Mouse (Mus musculus) hindbrain, postnatal 0 days (tissue): ENCODE data around the gene Srgn. TPM values are rescaled to one million over a fixed set of nuclear protein-coding genes. Genes with fewer than 3 reads are reported as not detected.
A peak's percentile ranks its signal among the peaks of the same experiment; 100 is the strongest.
"Not testable (repeated sequence)": the region's sequence is repeated elsewhere in the genome, so short reads cannot be mapped to it uniquely, and the experiment has no call there.

Experiments
- ATAC-seq: fragments of 200-750 bp; cut with Nextera tagmentation; 2 replicates; pipeline ENCODE4 v1.8.0; 2017; ENCODE audit warnings: mild to moderate bottlenecking, moderate TSS enrichment, moderate library complexity
- DNase-seq: peaks from one replicate; pipeline ENCODE4 v3.0.0-alpha.2; 2015; ENCODE audit warnings: low spot score
- H3K27ac ChIP-seq: fragments of 300-500 bp; sonication (generic); 2 replicates; pipeline ENCODE4 v1.5.1; 2014; ENCODE audit warnings: mild to moderate bottlenecking
- H3K27me3 ChIP-seq: fragments of 300-500 bp; sonication (generic); 2 replicates; pipeline ENCODE4 v1.6.1; 2014; ENCODE audit warnings: low read length, mixed read lengths; ENCODE audit not compliant: insufficient read depth
- H3K36me3 ChIP-seq: fragments of 300-500 bp; sonication (generic); 2 replicates; pipeline ENCODE4 v1.6.1; 2014; ENCODE audit warnings: low read length, mixed read lengths; ENCODE audit not compliant: insufficient read depth
- H3K4me1 ChIP-seq: fragments of 300-500 bp; sonication (generic); 2 replicates; pipeline ENCODE4 v1.6.1; 2014; ENCODE audit warnings: antibody characterized with exemption, low read length, mixed read lengths; ENCODE audit not compliant: insufficient read depth
- H3K4me2 ChIP-seq: fragments of 300-500 bp; sonication (generic); 2 replicates; pipeline ENCODE4 v1.6.1; 2014; ENCODE audit warnings: low read depth, mild to moderate bottlenecking, low read length, moderate library complexity, mixed read lengths
- H3K4me3 ChIP-seq: fragments of 300-500 bp; sonication (generic); 2 replicates; pipeline ENCODE4 v1.5.1; 2014; ENCODE audit warnings: low read length
- H3K9ac ChIP-seq: fragments of 300-500 bp; sonication (generic); replicated peaks from 2 replicates; pipeline ENCODE4 v1.6.1; 2014; ENCODE audit warnings: mild to moderate bottlenecking, low read length, moderate library complexity, mixed read lengths
- H3K9me3 ChIP-seq: fragments of 300-500 bp; sonication (generic); 2 replicates; pipeline ENCODE4 v1.6.1; 2016; ENCODE audit warnings: low read length, mixed read lengths
- CTCF ChIP-seq: IDR thresholded peaks from 2 replicates; pipeline ENCODE4 v1.5.1; 2016; ENCODE audit warnings: antibody characterized with exemption, control low read depth, low read depth
- WGBS: fragments of 180-500 bp; shearing (Covaris S2); extraction: QIAGEN DNeasy Blood & Tissue Kit; methylation state at CpG from one replicate; pipeline ENCODE4 v1.1.7; 2014; 5-methylcytosine and 5-hydroxymethylcytosine counted together
- polyA plus RNA-seq: library from polyadenylated mRNA; unstranded; fragments of >200 nt; fragmentation: Nextera tagmentation; extraction: Ambion mirVana; gene quantifications from 2 replicates; pipeline ENCODE4 v1.2.1, GENCODE M21; 2015
- total RNA-seq: library from RNA; depleted of rRNA; stranded (reverse); fragments of >200 nt; gene quantifications from 2 replicates; pipeline ENCODE4 v1.2.3, GENCODE M21; 2014; rRNA removed

Gene Srgn
- total and polyA plus RNA-seq, 2 experiments from 2014 or later, result 6.5 to 20.8 TPM

DNA sequence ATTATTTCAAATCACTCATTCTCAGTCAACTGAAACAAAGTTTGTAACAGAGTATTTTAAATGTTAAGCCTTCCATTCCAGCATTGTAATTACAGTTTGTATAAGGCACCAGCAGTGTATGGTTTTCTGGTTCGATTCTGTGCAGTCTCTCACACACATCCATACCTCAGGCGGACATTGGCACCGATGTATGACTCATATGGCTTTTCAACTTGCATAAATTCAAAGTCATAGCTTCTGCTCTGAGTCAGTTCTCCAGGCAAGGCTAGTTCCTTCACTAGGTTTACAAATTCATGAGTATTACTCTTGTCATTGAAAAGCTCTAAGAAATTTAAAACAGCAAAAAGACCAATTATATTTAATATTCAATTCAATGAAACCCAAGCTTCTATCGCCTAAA, 57.5 kb downstream of the Srgn start:
- Histone ChIP-seq H3K4me2 (no peak overlapping the region), H3K4me3 (no peak overlapping the region), H3K36me3 (no peaks in the 10 kb centered on the region), H3K27me3 (no peaks in the 10 kb centered on the region), H3K4me1 (no peaks in the 10 kb centered on the region), H3K27ac (no peak overlapping the region), H3K9me3 (no peaks in the 10 kb centered on the region), H3K9ac (no peak overlapping the region)
- ATAC-seq (no peak), DNase-seq (no peak)
- WGBS, result 95% methylated on average over 4 of the region's 4 CpGs
- TF ChIP-seq CTCF, result no peak

DNA sequence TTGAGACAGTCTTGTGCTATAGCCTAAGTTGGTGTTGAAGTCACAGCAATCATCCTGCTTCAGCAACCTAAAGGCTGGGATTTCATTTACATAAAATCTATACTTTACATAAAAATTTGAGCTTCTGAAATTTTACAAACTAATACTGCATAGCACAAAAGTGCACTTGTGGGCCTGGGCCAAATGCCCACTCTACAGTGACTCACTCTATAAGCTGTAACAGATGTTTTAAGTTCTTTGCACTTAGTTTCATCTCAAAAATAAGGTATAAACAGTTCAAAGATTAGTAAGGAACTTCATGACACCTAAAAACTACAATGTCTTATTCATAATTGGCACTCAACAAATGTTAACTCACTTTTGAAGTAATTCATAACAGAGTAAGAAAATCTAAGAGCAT, 65.9 kb downstream of the Srgn start:
- H3K4me2 ChIP-seq, result no peak overlapping the region
- no peaks in the 10 kb centered on the region for H3K9me3 ChIP-seq
- H3K9ac ChIP-seq, result no peak overlapping the region
- DNase-seq (no peak), ATAC-seq (no peak)
- H3K36me3 ChIP-seq, result peaks cover 28% of the 10 kb centered on the region
- TF ChIP-seq CTCF, result no peak
- H3K4me3 ChIP-seq, result no peak overlapping the region
- H3K27me3 ChIP-seq, result no peaks in the 10 kb centered on the region
- no peaks in the 10 kb centered on the region for H3K4me1 ChIP-seq
- H3K27ac ChIP-seq, result no peak overlapping the region

DNA sequence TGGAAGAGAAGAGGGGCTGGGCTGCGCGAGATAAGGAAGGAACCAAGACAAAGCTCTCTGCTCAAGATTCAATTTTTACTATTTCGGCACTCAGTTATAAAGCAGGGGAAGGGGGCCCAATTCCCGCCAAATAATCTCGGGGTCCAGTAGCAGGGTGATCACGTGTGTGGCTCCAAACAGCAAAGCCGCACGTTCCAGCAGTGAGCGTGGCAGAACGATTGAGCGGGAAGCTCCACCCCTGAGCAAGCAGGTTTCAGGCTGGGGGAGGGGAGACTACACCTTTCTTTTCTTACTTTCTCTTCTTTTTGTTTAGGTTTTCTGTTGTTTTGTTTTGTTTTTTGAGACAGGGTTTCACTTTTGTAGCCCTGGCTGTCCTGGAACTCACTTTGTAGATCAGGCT, 75.2 kb downstream of the Srgn start:
- not testable (repeated sequence) for ATAC-seq, H3K27ac ChIP-seq, H3K4me3 ChIP-seq, H3K4me1 ChIP-seq, H3K4me2 ChIP-seq, H3K27me3 ChIP-seq, H3K9ac ChIP-seq, H3K36me3 ChIP-seq, H3K9me3 ChIP-seq, DNase-seq
- WGBS, result 76% methylated on average over 11 of the region's 11 CpGs

DNA sequence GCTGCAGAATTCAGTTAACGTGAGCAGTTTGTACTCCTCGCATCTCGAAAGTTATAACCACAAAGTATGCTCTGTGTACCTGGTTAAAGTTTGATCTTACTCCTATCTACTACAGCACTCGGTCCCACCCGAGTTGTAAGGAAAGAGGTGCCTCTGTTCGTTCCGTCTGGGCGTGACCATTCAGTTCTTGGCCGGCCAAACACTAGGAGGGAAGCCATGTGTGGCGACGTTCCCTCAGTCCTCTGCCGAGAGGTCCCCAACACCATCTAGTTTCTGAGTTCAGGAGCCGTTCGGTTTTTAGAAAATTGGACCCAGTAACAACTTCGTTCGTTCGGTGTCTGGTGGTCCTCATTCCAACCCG, 77.0 kb downstream of the Srgn start:
- TF ChIP-seq CTCF, result no peak
- H3K4me3 ChIP-seq, result peak overlapping the region; percentile 97

DNA sequence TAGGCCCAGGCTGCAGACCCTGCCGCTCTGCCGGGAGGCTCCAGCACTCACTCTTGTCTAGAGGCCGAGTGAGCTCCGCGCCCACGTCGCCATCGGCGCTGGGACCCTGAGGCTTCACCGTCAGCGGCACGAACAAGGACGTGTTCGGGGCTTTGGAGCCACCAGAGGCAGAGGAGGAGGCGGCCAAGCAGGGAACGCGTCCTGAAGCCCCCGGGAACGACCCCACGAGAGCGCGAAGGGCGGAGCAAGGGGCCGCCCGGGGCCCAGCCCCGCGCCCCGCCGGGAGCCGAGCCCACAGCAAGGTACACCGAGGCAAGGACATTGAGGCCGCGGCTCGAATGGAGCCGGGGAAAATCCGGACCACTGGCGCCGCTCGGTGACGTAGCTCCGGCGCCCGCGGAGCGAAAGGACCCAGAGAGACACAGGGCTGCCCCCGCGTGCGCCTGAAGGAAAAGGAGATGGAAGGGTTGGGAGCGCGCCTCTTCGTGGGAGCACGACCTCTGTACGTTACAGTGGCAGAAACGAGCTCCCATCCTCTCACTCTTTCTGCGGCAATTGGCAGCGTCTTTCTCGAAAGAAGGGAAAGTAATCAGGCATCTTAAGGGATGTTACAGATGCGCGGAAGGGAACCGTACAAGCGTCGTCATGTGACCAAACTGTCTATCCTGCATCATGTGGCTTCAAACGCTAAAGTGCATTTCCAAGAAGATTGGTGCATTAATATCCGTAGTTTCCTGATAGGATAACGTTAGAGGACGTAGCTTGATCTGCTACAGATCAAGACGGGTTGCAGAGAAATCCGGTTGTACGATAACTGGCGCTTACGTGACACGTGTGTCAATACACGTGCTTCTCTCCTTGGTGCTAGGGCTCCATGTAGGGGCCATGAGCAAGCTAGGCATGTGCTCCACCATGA, 77.6 kb downstream of the Srgn start, which contains the start of the genes 4930507D05Rik and Supv3l1:
Gene 4930507D05Rik (plus strand): TSS at position 126 of the 916 bp plus-strand sequence.
Gene Supv3l1 (minus strand): TSS at position 375 of the 916 bp plus-strand sequence.
- H3K4me3 ChIP-seq, result peak within 1 kb of the TSS; percentile 97
- H3K27ac ChIP-seq, result peak within 1 kb of the TSS; percentile 96
- peak within 1 kb of the TSS; percentile 93 for H3K9ac ChIP-seq
- DNase-seq (peak; percentile 94), ATAC-seq (peak; percentile 94)
- no peaks in the 10 kb centered on the region for H3K27me3 ChIP-seq
- H3K9me3 ChIP-seq, result no peaks in the 10 kb centered on the region
- peaks cover 7% of the 10 kb centered on the region; the same call in 1 of the 2 replicates for H3K4me1 ChIP-seq
- WGBS, result under 1% methylated on average over 73 of the region's 73 CpGs
- H3K36me3 ChIP-seq, result peaks cover 27% of the 10 kb centered on the region
- peak within 1 kb of the TSS; percentile 80 for H3K4me2 ChIP-seq
- no peak for TF ChIP-seq CTCF

More for the DNA sequence above, 77.0 kb downstream of the Srgn start:
- WGBS, result 39% methylated on average over 18 of the region's 18 CpGs
- Histone ChIP-seq H3K36me3 (peaks cover 20% of the 10 kb centered on the region), H3K4me2 (peak overlapping the region; percentile 80), H3K27ac (peak overlapping the region; percentile 96), H3K9me3 (no peaks in the 10 kb centered on the region), H3K9ac (peak overlapping the region; percentile 93), H3K4me1 (peaks cover 7% of the 10 kb centered on the region; the same call in 1 of the 2 replicates), H3K27me3 (no peaks in the 10 kb centered on the region)
- DNase-seq, result no peak
- ATAC-seq, result no peak; the same call in 1 of the 2 replicates

Other genes with a start within 250 kb of the Srgn start
- 87.7 and 99.6 TPM in 2 replicates for gene Hk1, start 147.5 kb downstream of the Srgn start, total RNA-seq
- gene Hk1, start 147.5 kb downstream of the Srgn start, polyA plus RNA-seq, result 140 and 144 TPM in 2 replicates
- gene Hkdc1, start 105.0 kb downstream of the Srgn start, total RNA-seq, result 2.1 and 2.5 TPM in 2 replicates
- gene Hkdc1, start 105.0 kb downstream of the Srgn start, polyA plus RNA-seq, result 0.82 and 1.1 TPM in 2 replicates
- gene 4930507D05Rik, start 78.0 kb downstream of the Srgn start, total RNA-seq, result 1.9 and 2.4 TPM in 2 replicates
- gene 4930507D05Rik, start 78.0 kb downstream of the Srgn start, polyA plus RNA-seq, result 1.0 and 1.5 TPM in 2 replicates
- gene Supv3l1, start 77.7 kb downstream of the Srgn start, total RNA-seq, result 24.8 and 25.8 TPM in 2 replicates
- 15.8 and 16.7 TPM in 2 replicates for gene Supv3l1, start 77.7 kb downstream of the Srgn start, polyA plus RNA-seq
- 21.6 and 21.8 TPM in 2 replicates for gene Vps26a, start 40.6 kb downstream of the Srgn start, total RNA-seq
- gene Vps26a, start 40.6 kb downstream of the Srgn start, polyA plus RNA-seq, result 45.7 and 52.4 TPM in 2 replicates
- 78.2 and 99.3 TPM in 2 replicates for gene Kif1bp, start 51.0 kb upstream of the Srgn start, total RNA-seq
- gene Kif1bp, start 51.0 kb upstream of the Srgn start, polyA plus RNA-seq, result 69.6 and 71.2 TPM in 2 replicates
- 15.8 and 20.5 TPM in 2 replicates for gene Ddx21, start 74.8 kb upstream of the Srgn start, total RNA-seq
- gene Ddx21, start 74.8 kb upstream of the Srgn start, polyA plus RNA-seq, result 10.0 and 10.1 TPM in 2 replicates
- 27.5 and 34.8 TPM in 2 replicates for gene Ddx50, start 123.8 kb upstream of the Srgn start, total RNA-seq
- gene Ddx50, start 123.8 kb upstream of the Srgn start, polyA plus RNA-seq, result 76.8 and 77.5 TPM in 2 replicates
- gene Stox1, start 198.7 kb upstream of the Srgn start, total RNA-seq, result 3.9 and 5.2 TPM in 2 replicates
- 3.6 and 4.8 TPM in 2 replicates for gene Stox1, start 198.7 kb upstream of the Srgn start, polyA plus RNA-seq